Mouse (Mus musculus): ENCODE data around the gene Swi5. TPM values are rescaled to one million over a fixed set of nuclear protein-coding genes. Genes with fewer than 3 reads are reported as not detected.

Swi5 gene
- polyA plus RNA-seq (2012; ENCODE audit: insufficient read depth, insufficient read length, low replicate concordance, missing spikeins) = not detected in 2 replicates

- H3K27ac ChIP-seq (ENCODE audit: insufficient read depth, low read depth, low read length) = peak within 1 kb of the TSS; percentile 32; the same call in 1 of the 2 replicates
- peak within 1 kb of the TSS; percentile 80 for H3K4me3 ChIP-seq (ENCODE audit: insufficient read depth, low read depth, low read length)
- WGBS = under 1% methylated on average over 41 of the region's 41 CpGs
- H3K4me1 ChIP-seq (ENCODE audit: control insufficient read depth, insufficient read depth, low read length) = no peaks in the 10 kb centered on the region; the same call in 1 of the 2 replicates
- peak; percentile 72 for TF ChIP-seq POLR2A (IDR thresholded peaks at IDR 0.05; ENCODE audit: insufficient read depth, low read depth, low read length)
- no peak for TF ChIP-seq CTCF (IDR thresholded peaks at IDR 0.05; ENCODE audit: insufficient read depth, low read depth, low read length)
Measured at GRCm38 (mm10) chr2:32287923-32288367, at the start of gene Swi5. TSS of gene Swi5 (minus strand) at chr2:32288075.

GRCm38 (mm10) chr2:32335888-32336287 is 48.0 kb upstream of the Swi5 start:
- peaks cover 11% of the 10 kb centered on the region for H3K4me1 ChIP-seq (ENCODE audit: control insufficient read depth, insufficient read depth, low read length)
- H3K4me3 ChIP-seq (ENCODE audit: insufficient read depth, low read depth, low read length) = no peak overlapping the region
- TF ChIP-seq POLR2A (IDR thresholded peaks at IDR 0.05; ENCODE audit: insufficient read depth, low read depth, low read length) = no peak
- no peak for TF ChIP-seq CTCF (IDR thresholded peaks at IDR 0.05; ENCODE audit: insufficient read depth, low read depth, low read length)
- no peak overlapping the region for H3K27ac ChIP-seq (ENCODE audit: insufficient read depth, low read depth, low read length)
- WGBS = 57% methylated on average over 15 of the region's 15 CpGs

- WGBS = 87% methylated on average over 5 of the region's 5 CpGs
- Histone ChIP-seq H3K4me1 (ENCODE audit: control insufficient read depth, insufficient read depth, low read length) (peaks cover 22% of the 10 kb centered on the region), H3K27ac (ENCODE audit: insufficient read depth, low read depth, low read length) (no peak overlapping the region), H3K4me3 (ENCODE audit: insufficient read depth, low read depth, low read length) (no peak overlapping the region)
- TF ChIP-seq CTCF (IDR thresholded peaks at IDR 0.05; ENCODE audit: insufficient read depth, low read depth, low read length) (no peak), POLR2A (IDR thresholded peaks at IDR 0.05; ENCODE audit: insufficient read depth, low read depth, low read length) (no peak)
Measured at GRCm38 (mm10) chr2:32332159-32332558, 44.3 kb upstream of the Swi5 start.

- no peak overlapping the region for H3K27ac ChIP-seq (ENCODE audit: insufficient read depth, low read depth, low read length)
- peaks cover 27% of the 10 kb centered on the region for H3K4me1 ChIP-seq (ENCODE audit: control insufficient read depth, insufficient read depth, low read length)
- TF ChIP-seq CTCF (IDR thresholded peaks at IDR 0.05; ENCODE audit: insufficient read depth, low read depth, low read length) (no peak), POLR2A (IDR thresholded peaks at IDR 0.05; ENCODE audit: insufficient read depth, low read depth, low read length) (no peak)
- H3K4me3 ChIP-seq (ENCODE audit: insufficient read depth, low read depth, low read length) = no peak overlapping the region
- 49% methylated on average over 6 of the region's 6 CpGs for WGBS
Measured at GRCm38 (mm10) chr2:32329531-32329930, 41.7 kb upstream of the Swi5 start.

- 49% methylated on average over 13 of the region's 13 CpGs for WGBS
- Histone ChIP-seq H3K4me1 (ENCODE audit: control insufficient read depth, insufficient read depth, low read length) (peaks cover 27% of the 10 kb centered on the region), H3K27ac (ENCODE audit: insufficient read depth, low read depth, low read length) (no peak overlapping the region; the same call in 1 of the 2 replicates), H3K4me3 (ENCODE audit: insufficient read depth, low read depth, low read length) (no peak overlapping the region)
- TF ChIP-seq CTCF (IDR thresholded peaks at IDR 0.05; ENCODE audit: insufficient read depth, low read depth, low read length) = no peak
- no peak for TF ChIP-seq POLR2A (IDR thresholded peaks at IDR 0.05; ENCODE audit: insufficient read depth, low read depth, low read length)
Measured at GRCm38 (mm10) chr2:32328911-32329460, 41.1 kb upstream of the Swi5 start.

- WGBS = 45% methylated on average over 4 of the region's 4 CpGs
- peaks cover 34% of the 10 kb centered on the region for H3K4me1 ChIP-seq (ENCODE audit: control insufficient read depth, insufficient read depth, low read length)
- H3K27ac ChIP-seq (ENCODE audit: insufficient read depth, low read depth, low read length) = no peak overlapping the region
- no peak for TF ChIP-seq CTCF (IDR thresholded peaks at IDR 0.05; ENCODE audit: insufficient read depth, low read depth, low read length)
- no peak overlapping the region for H3K4me3 ChIP-seq (ENCODE audit: insufficient read depth, low read depth, low read length)
Measured at GRCm38 (mm10) chr2:32327200-32327599, 39.3 kb upstream of the Swi5 start.

GRCm38 (mm10) chr2:32325342-32325741 is 37.5 kb upstream of the Swi5 start:
- H3K4me1 ChIP-seq (ENCODE audit: control insufficient read depth, insufficient read depth, low read length) = peaks cover 44% of the 10 kb centered on the region
- TF ChIP-seq CTCF (IDR thresholded peaks at IDR 0.05; ENCODE audit: insufficient read depth, low read depth, low read length) (no peak), POLR2A (IDR thresholded peaks at IDR 0.05; ENCODE audit: insufficient read depth, low read depth, low read length) (no peak)
- WGBS = 62% methylated on average over 7 of the region's 7 CpGs
- H3K27ac ChIP-seq (ENCODE audit: insufficient read depth, low read depth, low read length) = no peak overlapping the region
- H3K4me3 ChIP-seq (ENCODE audit: insufficient read depth, low read depth, low read length) = no peak overlapping the region

GRCm38 (mm10) chr2:32324322-32324721 is 36.4 kb upstream of the Swi5 start:
- Histone ChIP-seq H3K4me3 (ENCODE audit: insufficient read depth, low read depth, low read length) (no peak overlapping the region), H3K27ac (ENCODE audit: insufficient read depth, low read depth, low read length) (no peak overlapping the region), H3K4me1 (ENCODE audit: control insufficient read depth, insufficient read depth, low read length) (peaks cover 43% of the 10 kb centered on the region)
- WGBS = 57% methylated on average over 4 of the region's 4 CpGs
- TF ChIP-seq POLR2A (IDR thresholded peaks at IDR 0.05; ENCODE audit: insufficient read depth, low read depth, low read length) (no peak), CTCF (IDR thresholded peaks at IDR 0.05; ENCODE audit: insufficient read depth, low read depth, low read length) (0 out of 2 replicates have a peak, but pooled peaks have one; percentile 13)

GRCm38 (mm10) chr2:32322754-32323741 is 35.2 kb upstream of the Swi5 start:
- WGBS = 47% methylated on average over 7 of the region's 7 CpGs
- Histone ChIP-seq H3K4me3 (ENCODE audit: insufficient read depth, low read depth, low read length) (no peak overlapping the region), H3K27ac (ENCODE audit: insufficient read depth, low read depth, low read length) (no peak overlapping the region), H3K4me1 (ENCODE audit: control insufficient read depth, insufficient read depth, low read length) (peaks cover 40% of the 10 kb centered on the region)
- TF ChIP-seq POLR2A (IDR thresholded peaks at IDR 0.05; ENCODE audit: insufficient read depth, low read depth, low read length) (no peak), CTCF (IDR thresholded peaks at IDR 0.05; ENCODE audit: insufficient read depth, low read depth, low read length) (no peak)
